Mouse (Mus musculus): ENCODE results near the gene Adsl. TPM values are rescaled to one million over a fixed set of nuclear protein-coding genes. Genes with fewer than 3 reads are reported as not detected.

Gene Adsl
- polyA plus RNA-seq, 1 experiment = 24.3 TPM

DNA sequence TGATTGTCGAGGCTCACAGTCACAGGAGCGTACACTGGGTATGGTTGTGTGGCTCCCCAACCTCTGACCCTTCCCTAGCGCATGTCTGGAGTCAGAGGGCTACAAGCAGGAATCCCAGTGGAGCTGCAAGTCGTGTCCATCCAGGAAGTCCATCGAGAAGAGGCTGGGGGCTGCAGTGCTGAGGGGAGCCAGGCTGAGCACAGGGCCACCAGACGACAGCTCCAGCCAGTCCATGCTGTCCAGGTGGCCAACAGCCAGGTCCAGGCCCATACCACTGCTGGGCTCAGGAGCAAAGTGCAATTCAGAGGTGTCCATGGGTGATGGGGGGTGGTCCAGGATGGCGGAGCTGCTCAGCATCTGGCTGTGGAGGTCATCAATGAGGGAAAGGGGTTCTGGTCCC, 64.9 kb downstream of the Adsl start:
- H3K4me3 ChIP-seq (ENCODE audit: low read depth, low read length) = no peak overlapping the region
- peaks cover 60% of the 10 kb centered on the region for H3K36me3 ChIP-seq (ENCODE audit: control insufficient read depth, insufficient read depth, low read length)
- WGBS = 87% methylated on average over 7 of the region's 7 CpGs

DNA sequence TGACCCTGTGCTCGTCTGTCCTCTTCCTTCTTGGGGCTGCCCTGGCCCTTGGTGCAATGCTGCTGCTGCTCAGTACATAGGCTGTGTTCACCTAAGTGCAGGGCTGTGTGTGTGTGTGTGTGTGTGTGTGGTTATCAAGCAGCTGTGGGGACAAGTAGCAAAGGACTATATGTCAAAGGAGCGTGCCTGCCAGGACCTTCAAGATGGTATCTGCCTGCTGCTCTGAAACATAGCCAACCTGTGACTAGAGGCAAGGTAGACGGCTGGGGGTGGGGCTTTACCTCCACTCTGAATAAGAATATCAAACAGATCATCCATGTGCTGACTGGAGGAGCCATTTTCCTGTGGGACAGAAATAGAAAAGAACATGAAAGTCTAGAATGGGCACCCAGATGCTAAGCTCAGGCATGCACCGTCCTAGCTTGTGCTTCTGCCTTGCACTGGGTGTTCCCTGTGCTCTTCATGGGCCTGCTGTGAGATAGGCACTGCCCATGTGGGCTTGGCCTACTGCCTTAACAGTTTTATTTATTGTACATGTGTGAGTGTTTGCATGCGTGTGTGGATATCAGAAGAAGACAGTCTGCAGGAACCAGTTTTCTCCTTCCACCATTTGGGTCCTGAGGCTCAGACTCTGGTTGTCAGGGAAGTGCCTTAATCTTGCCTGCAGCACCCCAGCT, 66.9 kb downstream of the Adsl start:
- 73% methylated on average over 5 of the region's 5 CpGs for WGBS
- Histone ChIP-seq H3K27me3 (ENCODE audit: control insufficient read depth, insufficient read depth, low read length) (no peaks in the 10 kb centered on the region), H3K4me1 (ENCODE audit: control insufficient read depth, insufficient read depth, insufficient read length, low read length) (no peaks in the 10 kb centered on the region), H3K4me3 (ENCODE audit: low read depth, low read length) (no peak overlapping the region), H3K27ac (ENCODE audit: insufficient read depth, low read depth, low read length) (no peak overlapping the region), H3K36me3 (ENCODE audit: control insufficient read depth, insufficient read depth, low read length) (peaks cover 77% of the 10 kb centered on the region)
- TF ChIP-seq POLR2A (IDR thresholded peaks at IDR 0.05; ENCODE audit: low read depth, low read length) = no peak
- TF ChIP-seq CTCF (IDR thresholded peaks at IDR 0.05; ENCODE audit: extremely low read depth, insufficient read length, insufficient replicate concordance, low read depth, low read length) = no peak

More for the DNA sequence above, 64.9 kb downstream of the Adsl start:
- no peaks in the 10 kb centered on the region for H3K4me1 ChIP-seq (ENCODE audit: control insufficient read depth, insufficient read depth, insufficient read length, low read length)
- H3K27ac ChIP-seq (ENCODE audit: insufficient read depth, low read depth, low read length) = no peak overlapping the region
- no peaks in the 10 kb centered on the region for H3K27me3 ChIP-seq (ENCODE audit: control insufficient read depth, insufficient read depth, low read length)
- TF ChIP-seq CTCF (IDR thresholded peaks at IDR 0.05; ENCODE audit: extremely low read depth, insufficient read length, insufficient replicate concordance, low read depth, low read length) (no peak), POLR2A (IDR thresholded peaks at IDR 0.05; ENCODE audit: low read depth, low read length) (no peak)

DNA sequence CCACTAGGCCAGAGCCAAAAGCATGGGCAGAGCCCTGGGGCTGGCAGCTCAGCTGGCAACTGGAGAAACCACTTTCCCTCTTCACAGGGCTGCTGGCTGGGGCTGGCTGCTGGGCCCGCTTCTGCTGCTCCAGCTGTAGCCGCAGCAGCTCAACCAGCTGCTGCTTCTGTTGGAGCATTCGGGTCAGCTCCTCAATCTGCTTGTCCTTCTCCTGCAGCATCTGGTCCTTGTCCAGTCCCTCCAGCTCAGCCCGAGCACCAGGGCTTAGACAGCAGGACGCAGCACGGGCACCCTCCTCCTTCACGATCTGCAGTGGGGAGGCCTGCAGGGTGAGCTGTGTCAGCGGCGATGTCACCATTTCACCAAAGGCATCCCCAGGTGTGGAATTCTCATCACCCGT, 68.2 kb downstream of the Adsl start:
- H3K4me3 ChIP-seq (ENCODE audit: low read depth, low read length) = no peak overlapping the region
- H3K27me3 ChIP-seq (ENCODE audit: control insufficient read depth, insufficient read depth, low read length) = no peaks in the 10 kb centered on the region
- H3K27ac ChIP-seq (ENCODE audit: insufficient read depth, low read depth, low read length) = no peak overlapping the region
- H3K4me1 ChIP-seq (ENCODE audit: control insufficient read depth, insufficient read depth, insufficient read length, low read length) = no peaks in the 10 kb centered on the region
- WGBS = 86% methylated on average over 10 of the region's 10 CpGs
- H3K36me3 ChIP-seq (ENCODE audit: control insufficient read depth, insufficient read depth, low read length) = peaks cover 82% of the 10 kb centered on the region
- TF ChIP-seq CTCF (IDR thresholded peaks at IDR 0.05; ENCODE audit: extremely low read depth, insufficient read length, insufficient replicate concordance, low read depth, low read length) (no peak), POLR2A (IDR thresholded peaks at IDR 0.05; ENCODE audit: low read depth, low read length) (no peak)

DNA sequence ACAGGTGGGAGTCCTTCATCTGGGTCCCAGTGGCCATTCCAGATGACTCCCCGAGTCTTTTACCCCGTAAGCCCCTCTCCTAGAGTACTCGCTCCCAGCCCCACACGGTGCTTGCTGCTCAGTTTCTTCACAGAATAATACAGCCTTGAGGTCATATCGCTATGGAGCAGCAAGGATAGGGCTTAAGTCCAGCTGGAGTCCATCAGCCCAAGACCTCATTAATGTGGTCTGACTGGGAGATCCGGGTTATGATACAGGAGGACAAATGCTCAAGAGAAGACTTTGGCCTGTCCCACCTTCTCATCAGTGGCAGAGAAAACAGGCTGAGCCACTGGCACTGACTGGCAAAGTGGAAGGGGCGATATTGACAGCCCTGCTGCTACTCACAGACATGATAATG, 69.0 kb downstream of the Adsl start:
- Histone ChIP-seq H3K4me3 (ENCODE audit: low read depth, low read length) (no peak overlapping the region), H3K27ac (ENCODE audit: insufficient read depth, low read depth, low read length) (no peak overlapping the region), H3K27me3 (ENCODE audit: control insufficient read depth, insufficient read depth, low read length) (no peaks in the 10 kb centered on the region), H3K36me3 (ENCODE audit: control insufficient read depth, insufficient read depth, low read length) (peaks cover 81% of the 10 kb centered on the region), H3K4me1 (ENCODE audit: control insufficient read depth, insufficient read depth, insufficient read length, low read length) (peaks cover 4% of the 10 kb centered on the region)
- WGBS = 90% methylated on average over 7 of the region's 7 CpGs
- no peak for TF ChIP-seq POLR2A (IDR thresholded peaks at IDR 0.05; ENCODE audit: low read depth, low read length)
- no peak for TF ChIP-seq CTCF (IDR thresholded peaks at IDR 0.05; ENCODE audit: extremely low read depth, insufficient read length, insufficient replicate concordance, low read depth, low read length)

Other genes with a start within 250 kb of the Adsl start
- gene Tnrc6b, start 237.2 kb upstream of the Adsl start, polyA plus RNA-seq (2012; rRNA removed) = 7.5 and 13.3 TPM in 2 replicates
- gene Sgsm3, start 29.3 kb downstream of the Adsl start, polyA plus RNA-seq (2012; rRNA removed) = 23.9 and 25.1 TPM in 2 replicates
- gene Mrtfa, start 242.3 kb downstream of the Adsl start, polyA plus RNA-seq (2012; rRNA removed) = 16.8 and 34.5 TPM in 2 replicates